Mouse (Mus musculus) intestine, embryonic 14.5 days (tissue): ENCODE measurements around the gene Gm11992. TPM values are rescaled to one million over a fixed set of nuclear protein-coding genes. Genes with fewer than 3 reads are reported as not detected.

Source experiments
- ATAC-seq: fragments of 200-750 bp; cut with Nextera tagmentation; replicated peaks from 2 replicates; pipeline ENCODE4 v1.8.0; 2017; ENCODE audit warnings: low read depth, moderate number of reproducible peaks, moderate TSS enrichment, moderate library complexity; ENCODE audit not compliant: low FRiP score, low TSS enrichment
- DNase-seq: peaks from one replicate; pipeline ENCODE4 v3.0.0-alpha.2; 2018; ENCODE audit warnings: low spot score
- H3K27ac ChIP-seq: fragments of 300-500 bp; sonication (generic); 2 replicates; pipeline ENCODE4 v1.5.1; 2014; ENCODE audit warnings: low read depth, mild to moderate bottlenecking, control low read depth
- H3K27me3 ChIP-seq: fragments of 300-500 bp; sonication (generic); replicated peaks from 2 replicates; pipeline ENCODE4 v1.6.1; 2014; ENCODE audit warnings: low read length, control low read depth; ENCODE audit not compliant: control insufficient read depth, insufficient read depth
- H3K36me3 ChIP-seq: fragments of 300-500 bp; sonication (generic); 2 replicates; pipeline ENCODE4 v1.6.1; 2014; ENCODE audit warnings: low read length, control low read depth; ENCODE audit not compliant: control insufficient read depth, insufficient read depth
- H3K4me1 ChIP-seq: fragments of 300-500 bp; sonication (generic); replicated peaks from 2 replicates; pipeline ENCODE4 v1.6.1; 2014; ENCODE audit warnings: low read length, control low read depth, mixed read lengths; ENCODE audit not compliant: control insufficient read depth, insufficient read depth
- H3K4me2 ChIP-seq: fragments of 300-500 bp; sonication (generic); 2 replicates; pipeline ENCODE4 v1.6.1; 2014; ENCODE audit warnings: low read length
- H3K4me3 ChIP-seq: fragments of 300-500 bp; sonication (generic); 2 replicates; pipeline ENCODE4 v1.5.1; 2014; ENCODE audit warnings: low read depth, low read length, control low read depth, mixed read lengths
- H3K9ac ChIP-seq: fragments of 300-500 bp; sonication (generic); 2 replicates; pipeline ENCODE4 v1.6.1; 2014; ENCODE audit warnings: mild to moderate bottlenecking, low read length
- H3K9me3 ChIP-seq: fragments of 300-500 bp; sonication (generic); 2 replicates; pipeline ENCODE4 v1.6.1; 2016; ENCODE audit warnings: low read length, control low read depth; ENCODE audit not compliant: control insufficient read depth
- WGBS: fragments of 180-500 bp; shearing (Covaris S2); extraction: QIAGEN DNeasy Blood & Tissue Kit; methylation state at CpG from one replicate; pipeline ENCODE4 v1.1.7; 2014; 5-methylcytosine and 5-hydroxymethylcytosine counted together
- polyA plus RNA-seq: library from polyadenylated mRNA; unstranded; fragments of >200 nt; fragmentation: Nextera tagmentation; extraction: Ambion mirVana; gene quantifications from 2 replicates; pipeline ENCODE4 v1.2.1, GENCODE M21; 2014

The Gm11992 gene
- 0.31 and 0.51 TPM in 2 replicates for polyA plus RNA-seq

DNA sequence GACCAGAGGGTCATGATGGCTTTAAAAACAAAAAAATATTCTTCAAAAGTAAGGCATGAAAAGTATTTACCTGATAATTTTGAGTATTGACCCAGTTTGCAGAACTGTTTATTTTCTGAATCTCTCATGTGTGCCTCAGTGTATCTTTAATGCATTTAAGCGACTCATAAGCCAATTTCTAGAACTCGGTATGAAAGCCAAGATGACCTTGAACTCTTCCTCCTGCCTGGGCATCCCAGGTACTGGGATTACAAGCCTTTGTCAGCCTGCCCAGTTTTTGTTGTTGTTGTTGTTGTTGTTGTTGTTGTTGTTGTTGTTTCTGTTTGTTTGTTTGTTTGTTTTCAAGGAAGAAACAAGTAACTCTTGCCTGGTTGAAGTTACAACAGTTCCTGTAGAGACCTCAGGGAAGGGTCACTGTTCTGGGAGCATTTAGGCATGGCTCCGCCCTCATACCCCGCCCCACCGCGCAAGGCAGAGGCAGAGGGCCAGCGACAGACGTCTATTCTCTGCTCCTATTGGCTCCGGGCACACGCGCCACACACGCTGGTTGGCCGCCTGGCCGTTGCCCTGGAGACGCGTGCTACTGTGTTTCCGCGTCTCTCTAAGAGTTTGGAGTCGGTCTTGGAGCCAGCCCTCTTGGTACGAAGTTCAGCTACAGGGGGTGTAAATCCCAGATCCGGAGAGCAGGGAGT is at the start of gene Gm11992:
Gene Gm11992, plus strand, starts transcription at position 584 of the 692 bp plus-strand sequence.
- ATAC-seq (peak; percentile 100), DNase-seq (no peak)
- Histone ChIP-seq H3K36me3 (no peaks in the 10 kb centered on the region), H3K9ac (peak within 1 kb of the TSS; percentile 4; the same call in 1 of the 2 replicates), H3K27me3 (peaks cover 18% of the 10 kb centered on the region), H3K9me3 (no peaks in the 10 kb centered on the region), H3K4me1 (no peaks in the 10 kb centered on the region), H3K4me3 (peak within 1 kb of the TSS; percentile 48), H3K27ac (no peak within 1 kb of the TSS), H3K4me2 (peak within 1 kb of the TSS; percentile 99)
- 3% methylated on average over 21 of the region's 21 CpGs for WGBS

DNA sequence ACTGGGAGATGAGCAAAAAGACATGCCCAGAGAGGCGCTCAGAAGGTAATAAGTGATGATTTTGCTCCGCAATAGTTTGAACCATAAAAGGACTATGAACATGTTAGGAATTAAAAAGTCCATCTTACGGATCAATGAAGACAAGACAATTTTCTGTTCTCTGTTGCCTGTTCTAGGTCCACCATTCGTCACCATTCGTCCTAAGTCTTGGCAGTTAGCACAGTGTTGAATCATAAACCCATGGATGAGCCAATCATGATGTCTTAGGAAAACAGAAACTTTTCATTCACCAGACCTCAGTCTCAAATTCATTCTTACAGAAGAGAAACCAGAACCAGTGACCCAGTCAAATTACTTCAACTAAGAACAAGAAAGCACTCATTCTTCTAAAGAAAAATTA is 39.6 kb upstream of the Gm11992 start:
- no peak overlapping the region for H3K4me3 ChIP-seq
- no peaks in the 10 kb centered on the region for H3K9me3 ChIP-seq
- H3K4me2 ChIP-seq, result no peak overlapping the region
- H3K27ac ChIP-seq, result no peak overlapping the region
- peaks cover 41% of the 10 kb centered on the region for H3K36me3 ChIP-seq
- DNase-seq, result no peak
- ATAC-seq, result no peak
- WGBS, result 94% methylated on average over 5 of the region's 5 CpGs
- H3K27me3 ChIP-seq, result no peaks in the 10 kb centered on the region
- no peak overlapping the region for H3K9ac ChIP-seq
- peaks cover 7% of the 10 kb centered on the region; the same call in 1 of the 2 replicates for H3K4me1 ChIP-seq

DNA sequence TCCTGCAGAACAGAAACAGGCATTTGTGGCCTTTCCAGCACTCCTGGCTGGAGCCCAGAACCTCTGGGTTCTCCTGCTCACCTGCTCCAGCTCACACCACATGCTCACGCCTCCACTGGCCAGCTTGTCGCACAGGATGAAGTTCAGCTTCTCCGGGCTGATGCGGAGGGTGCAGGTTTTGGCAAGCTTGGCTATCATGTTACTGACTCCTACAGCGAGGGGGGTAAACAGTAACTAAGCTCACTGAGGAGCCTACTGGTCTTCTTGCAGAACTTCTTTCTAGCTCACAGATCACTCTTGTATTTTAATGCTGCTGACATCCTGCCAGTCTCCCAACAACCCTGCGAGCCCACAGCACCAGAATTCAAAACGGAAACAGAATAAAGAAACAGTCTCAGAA is 38.0 kb upstream of the Gm11992 start:
- Histone ChIP-seq H3K9ac (peak overlapping the region; percentile 92), H3K27me3 (no peaks in the 10 kb centered on the region), H3K4me2 (peak overlapping the region; percentile 92), H3K36me3 (peaks cover 25% of the 10 kb centered on the region), H3K4me3 (peak overlapping the region; percentile 81), H3K9me3 (no peaks in the 10 kb centered on the region), H3K27ac (peak overlapping the region; percentile 93), H3K4me1 (peaks cover 7% of the 10 kb centered on the region; the same call in 1 of the 2 replicates)
- DNase-seq (no peak), ATAC-seq (peak; percentile 56)
- WGBS, result 0% methylated on average over 7 of the region's 7 CpGs

DNA sequence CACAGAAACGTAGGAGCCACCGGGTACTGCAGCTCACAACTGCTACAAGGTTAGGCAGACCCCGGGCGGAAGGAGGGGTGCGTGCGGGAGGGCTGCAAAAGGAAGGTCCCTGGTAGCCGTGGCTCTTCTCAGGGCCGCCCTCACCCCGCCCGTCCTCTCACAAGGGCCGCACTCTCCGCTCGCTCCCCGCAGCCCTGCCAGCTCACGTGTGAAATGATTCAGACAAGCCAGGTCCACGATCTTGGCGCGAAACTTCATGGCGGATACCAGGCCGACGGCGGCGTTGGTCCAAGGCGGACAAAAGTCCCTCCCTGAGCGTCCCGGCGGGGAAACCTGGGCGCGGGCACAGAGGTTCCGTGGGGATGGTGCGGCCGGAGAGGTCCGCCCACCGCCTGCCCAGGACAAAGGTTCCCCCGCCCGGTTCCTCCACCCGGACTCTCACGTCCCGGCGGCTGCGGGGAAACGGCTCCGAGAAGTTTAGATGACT is 37.5 kb upstream of the Gm11992 start, which contains the start of gene Hus1:
Gene Hus1, minus strand, starts transcription at position 339 of the 487 bp plus-strand sequence.
- peak; percentile 95 for DNase-seq
- under 1% methylated on average over 43 of the region's 43 CpGs for WGBS
- Histone ChIP-seq H3K4me2 (peak within 1 kb of the TSS; percentile 92), H3K4me1 (peaks cover 7% of the 10 kb centered on the region; the same call in 1 of the 2 replicates), H3K27me3 (0 out of 2 replicates have a peak, but pooled peaks cover 2% of the 10 kb centered on the region), H3K9ac (peak within 1 kb of the TSS; percentile 92), H3K36me3 (peaks cover 20% of the 10 kb centered on the region), H3K9me3 (no peaks in the 10 kb centered on the region), H3K4me3 (peak within 1 kb of the TSS; percentile 81), H3K27ac (peak within 1 kb of the TSS; percentile 93)
- peak; percentile 93 for ATAC-seq

DNA sequence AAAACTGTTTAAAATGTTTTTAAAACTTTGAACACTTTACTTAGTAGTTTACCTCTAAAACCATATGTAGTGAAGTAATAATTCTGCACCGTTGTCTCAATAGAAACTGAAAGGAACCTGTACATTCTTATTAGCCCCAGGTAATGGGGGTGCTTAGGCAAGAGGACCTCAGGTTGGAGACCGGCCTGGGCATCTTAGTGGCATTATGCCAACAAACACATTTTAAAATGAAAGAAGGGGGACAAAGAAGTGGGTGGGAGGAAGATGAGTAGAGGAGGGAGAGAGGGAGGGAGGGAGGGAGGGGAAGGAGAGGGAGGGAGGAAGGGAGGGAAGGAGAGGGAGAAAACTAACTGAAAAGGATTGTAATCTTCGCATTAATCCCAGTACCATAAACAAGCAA is 37.0 kb upstream of the Gm11992 start:
- WGBS, result 4% methylated on average over 3 of the region's 3 CpGs
- H3K4me1 ChIP-seq, result peaks cover 7% of the 10 kb centered on the region; the same call in 1 of the 2 replicates
- H3K36me3 ChIP-seq, result peaks cover 15% of the 10 kb centered on the region
- peak overlapping the region; percentile 93 for H3K27ac ChIP-seq
- 0 out of 2 replicates have a peak, but pooled peaks cover 2% of the 10 kb centered on the region for H3K27me3 ChIP-seq
- peak overlapping the region; percentile 92 for H3K4me2 ChIP-seq
- H3K4me3 ChIP-seq, result peak overlapping the region; percentile 81
- peak overlapping the region; percentile 92 for H3K9ac ChIP-seq
- H3K9me3 ChIP-seq, result no peaks in the 10 kb centered on the region
- DNase-seq (no peak), ATAC-seq (no peak)

DNA sequence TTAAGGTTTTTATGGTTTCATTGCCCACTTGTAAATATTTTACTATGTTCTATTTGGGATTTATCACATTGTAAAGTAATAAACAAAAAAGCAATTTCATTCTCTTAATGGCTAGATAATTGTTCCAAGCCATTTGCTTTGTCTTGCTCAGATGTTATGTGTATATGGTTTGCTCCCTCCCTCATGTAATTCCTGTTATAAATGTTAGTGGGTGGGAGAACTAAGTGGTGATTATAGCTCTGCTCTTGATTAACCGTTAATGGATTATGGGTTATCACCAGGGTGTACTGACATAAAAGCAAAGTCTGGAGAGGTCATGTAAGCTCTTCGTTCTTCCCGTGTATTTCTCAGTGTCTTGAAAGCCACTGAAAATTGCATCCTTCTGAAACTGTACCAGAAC is 33.7 kb upstream of the Gm11992 start:
- WGBS, result 63% methylated on average over 3 of the region's 3 CpGs

DNA sequence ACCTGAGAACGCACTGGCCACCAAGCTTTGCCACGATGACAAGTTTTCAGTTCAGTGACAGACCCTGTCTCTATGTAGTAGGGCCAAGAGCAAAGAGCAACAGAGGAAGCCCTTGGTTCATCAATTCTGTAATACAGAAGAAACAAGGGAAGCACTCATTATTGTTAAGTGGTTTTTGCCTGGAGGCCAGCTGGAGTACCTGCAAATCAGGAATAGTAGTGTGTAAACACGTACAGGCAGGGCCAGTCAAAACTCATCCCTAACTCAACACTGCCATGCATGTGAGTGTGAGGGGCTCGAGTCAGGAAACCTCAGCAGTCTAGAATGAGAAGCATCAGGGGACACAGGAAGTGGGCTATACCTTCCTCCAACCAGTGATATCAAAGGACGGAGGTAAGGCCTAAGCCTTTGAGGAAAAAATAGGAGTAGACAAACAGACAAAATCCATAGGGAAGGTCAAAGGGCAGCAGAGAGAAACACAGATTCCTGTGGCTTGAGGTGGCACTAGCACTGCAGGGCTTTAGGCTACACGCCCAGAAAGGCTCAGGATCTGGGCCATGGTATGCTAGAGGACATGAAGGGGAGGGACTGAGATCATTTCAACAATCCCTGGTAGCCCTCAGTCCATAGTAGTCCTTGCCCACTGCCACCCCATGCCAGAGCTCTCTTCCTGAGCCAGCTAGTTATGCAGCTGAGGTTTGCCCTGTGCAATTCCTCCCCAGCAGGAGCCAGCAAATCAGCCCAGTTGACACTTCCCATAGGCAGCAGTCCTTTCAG is 29.7 kb upstream of the Gm11992 start:
- H3K9me3 ChIP-seq, result no peaks in the 10 kb centered on the region
- no peak overlapping the region for H3K4me3 ChIP-seq
- no peaks in the 10 kb centered on the region for H3K4me1 ChIP-seq
- H3K27ac ChIP-seq, result no peak overlapping the region
- WGBS, result 73% methylated on average over 6 of the region's 6 CpGs
- H3K27me3 ChIP-seq, result 0 out of 2 replicates have a peak, but pooled peaks cover 2% of the 10 kb centered on the region
- no peak overlapping the region for H3K4me2 ChIP-seq
- DNase-seq (no peak), ATAC-seq (no peak)
- no peaks in the 10 kb centered on the region for H3K36me3 ChIP-seq
- H3K9ac ChIP-seq, result no peak overlapping the region

More for the DNA sequence above, 33.7 kb upstream of the Gm11992 start:
- H3K4me2 ChIP-seq, result no peak overlapping the region
- 0 out of 2 replicates have a peak, but pooled peaks cover 2% of the 10 kb centered on the region for H3K27me3 ChIP-seq
- H3K9ac ChIP-seq, result no peak overlapping the region
- no peak overlapping the region for H3K27ac ChIP-seq
- no peak overlapping the region for H3K4me3 ChIP-seq
- ATAC-seq (no peak), DNase-seq (no peak)
- no peaks in the 10 kb centered on the region for H3K9me3 ChIP-seq
- H3K36me3 ChIP-seq, result no peaks in the 10 kb centered on the region
- H3K4me1 ChIP-seq, result peaks cover 4% of the 10 kb centered on the region; the same call in 1 of the 2 replicates

DNA sequence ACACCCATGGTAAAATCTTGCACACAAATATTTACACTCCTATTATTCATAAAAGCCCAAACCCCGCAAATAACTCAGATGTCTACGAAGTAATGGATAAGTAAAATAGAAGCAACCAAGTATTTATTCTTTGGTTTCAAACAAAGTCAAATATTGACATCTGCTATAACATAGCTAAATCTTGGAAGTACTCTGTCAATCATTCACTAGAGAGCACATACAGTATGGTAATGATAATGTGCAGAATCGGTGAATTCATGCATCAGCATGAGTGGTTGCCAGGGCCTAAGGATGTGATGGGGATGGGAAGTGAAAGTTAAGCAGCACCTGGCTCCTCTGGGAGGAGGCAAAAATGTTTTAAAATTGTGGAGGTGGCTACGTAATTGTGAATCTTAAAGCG is 28.2 kb upstream of the Gm11992 start:
- H3K9ac ChIP-seq, result no peak overlapping the region
- H3K4me2 ChIP-seq, result no peak overlapping the region
- no peak for DNase-seq
- no peaks in the 10 kb centered on the region for H3K36me3 ChIP-seq
- H3K4me3 ChIP-seq, result no peak overlapping the region
- ATAC-seq, result no peak
- H3K27me3 ChIP-seq, result 0 out of 2 replicates have a peak, but pooled peaks cover 2% of the 10 kb centered on the region
- 79% methylated on average over 5 of the region's 5 CpGs for WGBS
- no peaks in the 10 kb centered on the region for H3K4me1 ChIP-seq
- H3K9me3 ChIP-seq, result no peaks in the 10 kb centered on the region
- H3K27ac ChIP-seq, result no peak overlapping the region
